Mouse (Mus musculus): ENCODE measurements around the gene Pi4kb.

The Pi4kb gene

DNA sequence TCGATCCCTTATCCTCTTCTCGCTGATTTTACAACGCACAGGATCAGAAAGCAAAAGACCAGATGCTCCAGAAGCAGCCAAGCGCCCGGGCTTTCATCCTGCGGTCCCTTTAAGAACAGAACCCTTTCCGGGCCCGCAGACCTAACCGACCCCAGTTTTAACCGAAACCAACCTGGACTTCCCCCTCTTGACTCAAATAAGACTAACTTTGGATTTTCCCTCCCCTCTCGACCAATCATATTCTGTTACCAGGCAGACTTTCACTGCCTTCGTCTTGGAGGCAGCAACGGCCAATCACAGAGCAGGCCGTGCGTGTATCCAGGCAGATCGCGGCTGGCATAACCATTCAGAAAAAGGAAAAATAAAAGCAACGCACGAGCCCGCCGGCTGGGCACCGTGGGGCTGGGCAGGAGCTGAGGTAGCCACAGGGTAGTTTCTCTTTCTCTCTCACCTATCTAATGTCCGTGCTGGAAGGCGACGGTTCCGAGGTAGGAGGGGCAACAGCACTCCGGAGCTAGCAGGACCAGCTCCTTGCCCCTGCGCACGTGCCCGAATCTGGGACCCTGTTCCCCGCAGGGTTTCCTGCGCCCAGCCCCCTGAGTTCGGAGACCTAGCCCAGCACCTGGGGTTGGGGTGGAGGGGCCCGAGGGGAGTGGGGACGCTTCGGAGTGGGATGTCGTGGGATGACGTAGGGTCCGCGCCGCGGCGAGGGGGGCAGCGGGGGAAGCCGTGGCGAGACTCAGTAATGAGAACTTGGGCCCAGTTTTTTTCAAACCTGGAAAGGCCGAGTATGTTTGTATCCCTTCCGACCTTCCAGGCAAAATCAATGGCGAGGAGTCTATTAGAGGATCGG lies 20.5 kb upstream of the Pi4kb start, which contains the start of gene Rfx5:
Gene Rfx5, plus strand, starts transcription at position 312 of the 853 bp plus-strand sequence.
- DNase-seq (ENCODE audit: low spot score), result peak; percentile 82

DNA sequence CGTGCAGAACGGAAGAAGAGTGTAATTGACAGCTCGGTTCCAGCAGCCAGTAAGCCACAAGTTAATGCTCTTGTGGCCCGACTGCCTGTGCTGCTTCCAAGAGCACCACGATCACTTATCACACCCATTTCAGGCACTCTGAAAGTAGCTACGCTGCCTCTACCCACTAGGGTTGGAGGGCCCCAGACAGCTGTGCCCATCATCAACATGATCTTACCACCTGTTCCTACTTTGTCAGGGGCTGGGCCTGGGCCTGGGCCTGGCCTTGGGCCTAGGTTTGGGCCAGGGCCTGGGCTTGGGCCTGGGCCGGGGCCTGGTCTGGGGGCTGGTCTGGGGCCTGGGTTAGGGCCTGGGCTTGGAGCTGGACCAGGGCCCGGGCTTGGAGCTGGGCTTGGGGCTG lies 16.2 kb upstream of the Pi4kb start:
- no peak for DNase-seq (ENCODE audit: low spot score)

GRCm38 (mm10) chr3:94959871-94960270 lies 14.7 kb upstream of the Pi4kb start:
- no peak for DNase-seq (ENCODE audit: low spot score)

GRCm38 (mm10) chr3:94960322-94960721 lies 14.2 kb upstream of the Pi4kb start:
- no peak for DNase-seq (ENCODE audit: low spot score)

DNA sequence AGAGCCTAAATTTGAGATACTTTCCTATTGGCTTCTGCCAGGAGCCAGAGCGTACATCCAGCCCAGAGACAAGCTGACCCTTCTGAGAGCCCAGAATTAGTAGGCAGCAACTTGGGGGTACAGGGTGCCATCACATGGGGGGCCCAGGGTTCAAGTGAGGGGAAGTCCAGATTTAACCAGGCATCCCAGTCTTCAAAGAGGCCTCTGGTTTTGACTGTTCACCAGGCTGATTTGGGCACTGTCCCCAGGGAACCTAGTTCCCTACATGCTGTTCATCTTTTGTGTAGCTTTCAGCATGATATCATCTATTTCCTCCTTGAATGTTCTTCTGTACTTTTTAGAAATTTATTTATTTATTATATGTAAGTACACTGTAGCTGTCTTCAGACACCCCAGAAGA lies 9.5 kb upstream of the Pi4kb start:
- DNase-seq (ENCODE audit: low spot score), result no peak

DNA sequence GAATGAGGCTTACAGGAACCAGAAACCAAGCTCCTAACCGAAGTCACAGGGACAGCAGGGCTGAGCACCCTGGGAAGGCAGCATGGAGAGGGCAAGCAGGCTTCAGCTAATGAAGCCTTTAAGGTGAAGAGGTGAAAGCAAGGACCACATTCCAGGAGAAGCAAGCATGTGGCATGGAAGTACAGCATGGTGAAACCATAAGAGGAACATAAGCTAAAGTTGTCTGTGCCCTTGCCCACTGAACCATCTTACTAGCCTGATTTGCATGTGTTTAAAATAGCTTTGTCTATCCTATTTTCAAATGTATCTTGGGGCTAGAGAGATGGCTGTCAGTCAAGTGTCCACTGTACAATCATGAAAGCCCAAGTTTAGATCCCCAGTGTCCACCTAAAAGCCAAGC lies 8.7 kb upstream of the Pi4kb start:
- no peak for DNase-seq (ENCODE audit: low spot score)

DNA sequence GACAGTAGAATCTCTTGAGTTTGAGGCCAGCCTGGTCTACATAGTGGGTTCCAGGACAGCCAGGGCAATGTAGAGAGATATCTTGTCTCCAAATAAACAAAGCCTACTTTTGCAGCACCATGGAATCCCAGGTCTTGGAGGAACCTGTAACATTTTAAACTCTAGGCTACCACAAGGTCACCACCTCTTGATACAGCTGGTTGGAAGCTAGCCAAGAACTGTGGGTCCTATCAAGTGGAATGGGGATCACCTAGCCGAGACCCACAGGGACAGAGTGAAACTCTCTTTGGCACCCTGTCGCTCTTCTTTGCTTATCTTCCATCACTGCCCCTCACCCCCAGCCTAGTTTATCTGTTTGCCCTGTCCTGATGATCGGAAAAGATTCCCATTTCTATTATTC lies 2.0 kb upstream of the Pi4kb start:
- DNase-seq (ENCODE audit: low spot score), result no peak

DNA sequence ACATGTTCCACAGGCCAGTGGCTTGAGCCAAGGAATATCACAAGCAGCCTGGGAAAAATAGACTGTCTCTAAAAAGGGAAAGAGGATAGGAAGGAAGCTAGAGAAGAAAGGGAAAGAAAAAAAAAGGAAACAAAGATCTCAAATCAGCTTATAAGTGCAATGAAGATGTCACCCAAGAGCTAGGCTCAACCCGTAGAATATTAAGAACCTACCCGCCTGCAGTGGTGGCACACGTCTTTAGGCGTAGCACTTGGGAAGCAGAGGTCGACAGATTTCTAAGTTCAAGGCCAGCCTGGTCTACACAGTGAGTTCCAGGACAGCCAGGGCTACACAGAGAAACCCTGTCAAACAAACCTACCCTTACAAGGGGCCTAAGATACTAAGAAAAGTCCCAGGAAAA lies 911 bp upstream of the Pi4kb start:
- no peak for DNase-seq (ENCODE audit: low spot score)

- DNase-seq (ENCODE audit: low spot score), result no peak
Measured at GRCm38 (mm10) chr3:94974026-94974527, 454 bp upstream of the Pi4kb start.

- DNase-seq (ENCODE audit: low spot score), result no peak
Measured at GRCm38 (mm10) chr3:94984312-94984711, 9.8 kb downstream of the Pi4kb start.

DNA sequence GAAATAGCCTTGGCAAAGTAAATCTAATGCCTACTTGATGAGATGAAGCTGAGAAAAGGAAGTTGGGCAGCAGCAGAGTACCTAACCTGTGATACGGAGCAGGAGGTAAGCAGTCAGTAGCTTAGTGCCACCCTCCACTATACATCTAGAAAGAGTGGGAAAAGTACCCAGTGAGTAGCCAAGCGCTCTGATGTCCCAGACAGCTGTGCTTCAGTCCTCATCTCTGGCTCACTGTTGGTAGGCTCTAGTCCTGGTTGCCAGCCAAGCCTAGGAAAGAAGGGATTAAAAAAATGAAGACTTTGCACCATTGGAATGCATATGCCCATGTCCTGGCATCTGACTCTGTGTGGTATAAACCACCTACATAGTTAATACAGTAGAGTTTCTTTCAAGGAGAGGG lies 11.0 kb downstream of the Pi4kb start:
- no peak for DNase-seq (ENCODE audit: low spot score)

DNA sequence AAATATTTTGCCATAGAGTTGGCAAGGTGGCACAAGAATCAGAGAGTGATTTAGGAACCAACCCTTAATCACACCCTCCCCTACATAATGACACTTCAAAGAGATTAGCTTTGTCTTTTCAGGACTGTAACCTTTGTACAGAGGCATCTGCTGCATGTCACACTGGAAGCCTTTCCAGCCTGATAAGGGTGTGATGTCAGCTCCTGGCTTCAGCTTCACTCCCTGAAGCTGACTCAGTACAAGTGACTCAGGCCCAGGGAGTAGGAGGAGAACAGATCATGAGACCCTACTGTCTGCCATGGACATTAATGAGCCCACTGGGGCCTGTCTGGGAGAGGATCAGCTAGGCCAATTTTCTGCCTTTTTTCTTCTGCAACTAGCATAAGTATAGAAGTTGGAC lies 13.0 kb downstream of the Pi4kb start:
- no peak for DNase-seq (ENCODE audit: low spot score)

GRCm38 (mm10) chr3:94989159-94989761 lies 14.7 kb downstream of the Pi4kb start:
- no peak for DNase-seq (ENCODE audit: low spot score)

GRCm38 (mm10) chr3:94996946-94997345 lies 22.4 kb downstream of the Pi4kb start:
- peak; percentile 74 for DNase-seq (ENCODE audit: low spot score)

DNA sequence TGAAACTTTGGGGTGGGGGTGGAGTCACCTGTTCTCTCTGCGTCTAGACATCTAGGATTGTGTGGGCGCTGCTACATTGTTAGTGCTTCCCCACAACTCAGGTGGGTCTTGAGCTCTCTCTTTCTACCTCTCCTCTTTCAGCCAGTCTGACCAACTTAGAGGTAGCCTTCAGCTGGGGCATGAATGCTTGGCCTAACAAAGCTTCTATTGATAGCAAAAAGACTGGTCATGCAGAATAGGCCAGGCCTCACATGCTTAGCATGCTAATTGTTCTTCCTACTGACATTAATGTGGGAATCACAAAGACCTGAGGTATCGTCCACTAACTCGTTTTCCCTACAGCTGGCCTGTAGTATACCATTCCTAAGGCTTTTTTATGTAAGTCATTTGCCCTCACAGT lies 28.0 kb downstream of the Pi4kb start:
- no peak for DNase-seq (ENCODE audit: low spot score)

GRCm38 (mm10) chr3:95003273-95003672 lies 28.7 kb downstream of the Pi4kb start:
- no peak for DNase-seq (ENCODE audit: low spot score)

DNA sequence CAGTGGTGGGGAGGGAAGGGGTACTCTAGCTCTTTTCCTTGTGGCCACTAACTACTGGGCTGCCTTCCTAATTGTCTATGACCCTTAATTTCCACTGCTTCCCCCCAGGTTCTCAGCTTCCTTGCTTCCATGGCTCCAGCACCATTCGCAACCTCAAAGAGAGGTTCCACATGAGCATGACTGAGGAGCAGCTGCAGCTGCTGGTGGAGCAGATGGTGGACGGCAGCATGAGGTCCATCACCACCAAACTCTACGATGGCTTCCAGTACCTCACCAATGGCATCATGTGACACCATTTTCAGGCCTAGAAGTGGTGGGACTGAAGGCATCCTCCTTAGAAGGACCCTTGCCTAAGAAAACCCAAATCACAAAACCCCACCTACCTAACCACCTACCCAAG lies 31.1 kb downstream of the Pi4kb start:
- DNase-seq (ENCODE audit: low spot score), result no peak

GRCm38 (mm10) chr3:95007706-95008105 lies 33.2 kb downstream of the Pi4kb start:
- DNase-seq (ENCODE audit: low spot score), result no peak

- no peak for DNase-seq (ENCODE audit: low spot score)
Measured at GRCm38 (mm10) chr3:95010396-95010795, 35.9 kb downstream of the Pi4kb start.

DNA sequence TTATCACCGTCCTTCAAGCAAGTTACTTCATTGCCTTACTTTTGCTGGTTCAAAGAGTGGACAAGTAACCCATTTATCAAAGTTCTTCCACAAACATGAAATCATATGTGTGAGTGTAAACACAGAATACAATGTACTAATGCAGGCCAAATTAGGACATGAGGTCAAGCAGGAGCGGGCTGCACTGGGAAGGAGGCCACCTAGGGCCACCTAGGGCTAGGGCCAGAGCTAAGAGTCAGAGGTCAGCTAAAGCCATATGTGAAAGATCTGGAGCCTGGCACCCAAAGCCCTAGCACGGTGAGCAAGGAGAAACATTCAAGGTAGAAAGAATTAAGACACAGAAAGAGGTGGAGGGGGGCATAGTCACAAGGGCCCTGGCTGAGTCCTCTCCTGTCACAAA lies 38.5 kb downstream of the Pi4kb start:
- no peak for DNase-seq (ENCODE audit: low spot score)

DNA sequence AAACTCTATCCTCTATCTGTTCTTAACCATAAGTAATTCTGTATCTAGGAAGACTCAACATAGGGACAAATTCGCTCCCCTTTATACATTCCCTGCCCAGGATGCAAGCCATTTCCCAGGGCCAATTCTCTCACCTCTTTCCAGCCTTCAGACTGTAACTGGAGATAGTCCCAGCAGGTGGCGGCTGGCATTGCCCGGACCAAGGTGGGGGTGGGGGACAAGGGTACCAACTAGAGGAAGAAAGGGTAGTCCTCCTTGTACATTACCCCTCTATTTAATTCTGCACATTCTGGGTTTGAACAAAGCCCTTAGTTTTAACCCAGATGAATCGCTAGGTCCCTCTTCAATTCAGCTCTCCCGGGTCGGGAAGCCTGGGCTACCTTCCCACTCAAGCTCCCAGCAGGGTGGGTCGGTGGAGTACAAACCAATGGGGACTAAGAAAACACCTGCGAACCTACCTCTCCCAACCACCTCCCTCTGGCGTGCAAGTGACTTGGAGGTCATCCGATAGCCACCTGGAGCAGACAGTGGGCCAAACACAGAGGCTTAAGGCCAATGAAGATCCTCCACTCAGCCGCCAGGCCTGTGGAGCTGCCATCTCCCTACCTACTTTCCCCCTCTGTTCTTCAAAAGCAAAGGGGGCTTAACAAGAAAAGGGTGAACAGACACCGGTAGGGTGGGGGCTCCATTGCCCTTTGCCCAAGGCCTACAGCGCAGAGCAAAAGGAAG lies 39.3 kb downstream of the Pi4kb start:
- no peak for DNase-seq (ENCODE audit: low spot score)

- DNase-seq (ENCODE audit: low spot score), result peak; percentile 59
Measured at GRCm38 (mm10) chr3:95014428-95015151, 40.1 kb downstream of the Pi4kb start.
